Comparison of ENCODE assay signal across 8 mouse cellular contexts in genomic region chr10:71285126-71285580, GRCm38 (mm10). TPM values are rescaled to one million over a fixed set of nuclear protein-coding genes. Genes with fewer than 3 reads are reported as not detected.
DNase-seq lines count a peak whose midpoint lies in the region; ATAC-seq and TF ChIP-seq lines count a peak whose summit lies in the region.

Gene Ube2d1 (minus strand): TSS chr10:71285262.

- no peaks in the 10 kb centered on the region; the same call in 1 of the 2 replicates for H3K27me3 ChIP-seq in embryonic facial prominence, embryonic 15.5 days
- 0 out of 2 replicates have a peak, but pooled peaks cover 3% of the 10 kb centered on the region for H3K27me3 ChIP-seq in heart, embryonic 11.5 days (ENCODE audit: control insufficient read depth, insufficient read depth, low read length)
- no peaks in the 10 kb centered on the region for H3K27me3 ChIP-seq in kidney, embryonic 16.5 days (ENCODE audit: insufficient read depth, low read length)
- 0 out of 2 replicates have a peak, but pooled peaks cover 4% of the 10 kb centered on the region for H3K27me3 ChIP-seq in liver, embryonic 11.5 days (replicated peaks; ENCODE audit: control insufficient read depth, insufficient read depth, low read length)
- H3K27me3 ChIP-seq in myocyte (ENCODE audit: control insufficient read depth, insufficient read depth, insufficient read length) = no peaks in the 10 kb centered on the region

- peak within 1 kb of the TSS; percentile 56 for H3K27ac ChIP-seq in embryonic facial prominence, embryonic 15.5 days (replicated peaks)
- no peak within 1 kb of the TSS for H3K27ac ChIP-seq in heart, embryonic 11.5 days (ENCODE audit: low read depth, low read length)
- peak within 1 kb of the TSS; percentile 37; the same call in 1 of the 2 replicates for H3K27ac ChIP-seq in kidney, embryonic 16.5 days (ENCODE audit: low read length)
- peak within 1 kb of the TSS; percentile 43; the same call in 1 of the 2 replicates for H3K27ac ChIP-seq in liver, embryonic 11.5 days (ENCODE audit: low read depth, low read length)

- peak; percentile 93 for ATAC-seq in embryonic facial prominence, embryonic 15.5 days (ENCODE audit: insufficient number of reproducible peaks, low FRiP score, low TSS enrichment, low read depth)
- ATAC-seq in heart, embryonic 11.5 days (replicated peaks; ENCODE audit: insufficient number of reproducible peaks, low FRiP score, low TSS enrichment) = peak; percentile 86
- ATAC-seq in kidney, embryonic 16.5 days (ENCODE audit: low FRiP score, low TSS enrichment) = peak; percentile 96
- peak; percentile 86 for ATAC-seq in liver, embryonic 11.5 days (replicated peaks; ENCODE audit: low FRiP score)

- peak; percentile 72 for DNase-seq in 416B (ENCODE audit: low read depth)
- DNase-seq in adrenal gland, postnatal 4 days (ENCODE audit: low spot score in 2 of 2) = peak; percentile 61 to 80
- peak; percentile 84 for DNase-seq in liver, embryonic 11.5 days (ENCODE audit: low spot score)
- DNase-seq in spleen, postnatal 4 days (ENCODE audit: low spot score in 2 of 2) = peak; percentile 73 to 87

- H3K4me1 ChIP-seq in embryonic facial prominence, embryonic 15.5 days = peaks cover 10% of the 10 kb centered on the region; the same call in 1 of the 2 replicates
- peaks cover 7% of the 10 kb centered on the region for H3K4me1 ChIP-seq in heart, embryonic 11.5 days (ENCODE audit: control insufficient read depth, insufficient read depth, low read length)
- peaks cover 16% of the 10 kb centered on the region for H3K4me1 ChIP-seq in kidney, embryonic 16.5 days (ENCODE audit: insufficient read depth, low read length)
- H3K4me1 ChIP-seq in liver, embryonic 11.5 days (replicated peaks; ENCODE audit: control insufficient read depth, insufficient read depth, low read length) = 0 out of 2 replicates have a peak, but pooled peaks cover 6% of the 10 kb centered on the region

- TF ChIP-seq POLR2A in myocyte (IDR thresholded peaks at IDR 0.05; ENCODE audit: insufficient read length, low read depth) = peak; percentile 96

- peak within 1 kb of the TSS; percentile 77 for H3K9ac ChIP-seq in embryonic facial prominence, embryonic 15.5 days
- peak within 1 kb of the TSS; percentile 93 for H3K9ac ChIP-seq in heart, embryonic 11.5 days (ENCODE audit: low read depth, low read length)
- peak within 1 kb of the TSS; percentile 95 for H3K9ac ChIP-seq in kidney, embryonic 16.5 days (replicated peaks; ENCODE audit: low read length)
- H3K9ac ChIP-seq in liver, embryonic 11.5 days (ENCODE audit: low read depth, low read length) = peak within 1 kb of the TSS; percentile 75

- H3K9me3 ChIP-seq in embryonic facial prominence, embryonic 15.5 days (replicated peaks) = no peaks in the 10 kb centered on the region
- no peaks in the 10 kb centered on the region for H3K9me3 ChIP-seq in heart, embryonic 11.5 days (replicated peaks; ENCODE audit: control insufficient read depth, low read length)
- H3K9me3 ChIP-seq in kidney, embryonic 16.5 days (ENCODE audit: low read length) = no peaks in the 10 kb centered on the region
- H3K9me3 ChIP-seq in liver, embryonic 11.5 days (ENCODE audit: control insufficient read depth, low read length) = no peaks in the 10 kb centered on the region

- peak within 1 kb of the TSS; percentile 68 for H3K4me2 ChIP-seq in embryonic facial prominence, embryonic 15.5 days (replicated peaks)
- H3K4me2 ChIP-seq in heart, embryonic 11.5 days = peak within 1 kb of the TSS; percentile 80
- H3K4me2 ChIP-seq in kidney, embryonic 16.5 days (replicated peaks; ENCODE audit: low read depth, low read length) = peak within 1 kb of the TSS; percentile 78
- peak within 1 kb of the TSS; percentile 87 for H3K4me2 ChIP-seq in liver, embryonic 11.5 days
- peak within 1 kb of the TSS; percentile 68 for H3K4me2 ChIP-seq in myocyte (ENCODE audit: low read depth)

- H3K4me3 ChIP-seq in embryonic facial prominence, embryonic 15.5 days (replicated peaks) = peak within 1 kb of the TSS; percentile 91
- peak within 1 kb of the TSS; percentile 96 for H3K4me3 ChIP-seq in heart, embryonic 11.5 days (ENCODE audit: low read depth, low read length)
- H3K4me3 ChIP-seq in kidney, embryonic 16.5 days (ENCODE audit: low read length) = peak within 1 kb of the TSS; percentile 93
- peak within 1 kb of the TSS; percentile 88 for H3K4me3 ChIP-seq in liver, embryonic 11.5 days (ENCODE audit: low read depth, low read length)
- H3K4me3 ChIP-seq in myocyte = peak within 1 kb of the TSS; percentile 80

- peak within 1 kb of the TSS; percentile 66 for H3ac ChIP-seq in myocyte (ENCODE audit: control insufficient read depth, insufficient read length)

- under 1% methylated on average over 50 of the region's 50 CpGs for WGBS in embryonic facial prominence, embryonic 15.5 days
- under 1% methylated on average over 48 of the region's 50 CpGs for WGBS in heart, embryonic 11.5 days (ENCODE audit: insufficient replicate concordance)
- WGBS in kidney, embryonic 16.5 days = under 1% methylated on average over 50 of the region's 50 CpGs
- under 1% methylated on average over 50 of the region's 50 CpGs for WGBS in liver, embryonic 11.5 days

- no peaks in the 10 kb centered on the region for H3K36me3 ChIP-seq in embryonic facial prominence, embryonic 15.5 days
- H3K36me3 ChIP-seq in heart, embryonic 11.5 days (ENCODE audit: control insufficient read depth, insufficient read depth, low read length) = 0 out of 2 replicates have a peak, but pooled peaks cover 2% of the 10 kb centered on the region
- H3K36me3 ChIP-seq in kidney, embryonic 16.5 days (ENCODE audit: insufficient read depth, low read length) = no peaks in the 10 kb centered on the region
- H3K36me3 ChIP-seq in liver, embryonic 11.5 days (ENCODE audit: control insufficient read depth, insufficient read depth, low read length) = no peaks in the 10 kb centered on the region
- H3K36me3 ChIP-seq in myocyte (ENCODE audit: control insufficient read depth, insufficient read depth) = no peaks in the 10 kb centered on the region

- peaks cover 46% of the 10 kb centered on the region for H3K79me2 ChIP-seq in myocyte (ENCODE audit: control insufficient read depth, insufficient read depth)

TF ChIP-seq in myocyte, 11 proteins besides CTCF, POLR2A, EP300 and RAD21:
- no peak for TF ChIP-seq MAX (IDR thresholded peaks at IDR 0.05; ENCODE audit: low read depth)
- peak; percentile 28 for TF ChIP-seq TCF12 (IDR thresholded peaks at IDR 0.05; ENCODE audit: insufficient read depth, poor library complexity, severe bottlenecking)
- peak; percentile 79 to 96 (median 94) for TF ChIP-seq MYOG (IDR thresholded peaks at IDR 0.05; ENCODE audit: control insufficient read depth in 1 of 3, insufficient read depth in 1 of 3, insufficient read length in 2 of 3, low read depth in 2 of 3)
- TF ChIP-seq MYOD1 (IDR thresholded peaks at IDR 0.05; ENCODE audit: control insufficient read depth in 1 of 3, insufficient read length in 2 of 3, low read depth in 2 of 3) = peak in 2 of 3 experiments; percentile 89 to 96
- TF ChIP-seq POLR2AphosphoS2 (IDR thresholded peaks at IDR 0.05; ENCODE audit: insufficient read length, low read depth) = peak; percentile 94
- peak; percentile 81 for TF ChIP-seq TCF3 (IDR thresholded peaks at IDR 0.05; ENCODE audit: insufficient read length, low read depth)
- TF ChIP-seq E2F4 (IDR thresholded peaks at IDR 0.05; ENCODE audit: insufficient read depth) = no peak
TF ChIP-seq in myocyte: peak in this region for 5.

RNA-seq across cellular contexts. Expression of gene Ube2d1, which starts in this region (rescaled TPM):
- 10 to 100 TPM; 23.6 to 30.3 TPM for total RNA-seq in adrenal gland, postnatal 4 days (2021)
- 54.9 and 61.5 TPM in 2 replicates for polyA plus RNA-seq in embryonic facial prominence, embryonic 15.5 days (2015; fragmentation: Nextera tagmentation; extraction: Ambion mirVana)
- 81.2 and 86.9 TPM in 2 replicates for polyA plus RNA-seq in heart, embryonic 11.5 days (2014; fragmentation: Nextera tagmentation; extraction: Ambion mirVana)
- 54.3 and 66.1 TPM in 2 replicates for polyA plus RNA-seq in kidney, embryonic 16.5 days (2015; fragmentation: Nextera tagmentation; extraction: Ambion mirVana)
- polyA plus RNA-seq in liver, embryonic 11.5 days (2014; fragmentation: Nextera tagmentation; extraction: Ambion mirVana) = 34.7 and 41.6 TPM in 2 replicates
- 69.3 TPM for polyA plus RNA-seq in myocyte (2012; fragmentation: generic; extraction: Trizol)
